Mouse (Mus musculus): Measurements from ENCODE around the gene Pold3.

GRCm38 (mm10) chr7:100086891-100087290, 34.5 kb downstream of the Pold3 start:
- TF ChIP-seq CTCF (IDR thresholded peaks at IDR 0.05; ENCODE audit: low read depth) (no peak), EP300 (IDR thresholded peaks at IDR 0.05; ENCODE audit: low read depth) (no peak)

All from liver, postnatal 0 days (tissue).